Mouse (Mus musculus): Measurements from ENCODE around the gene Ddx19b. TPM values are rescaled to one million over a fixed set of nuclear protein-coding genes. Genes with fewer than 3 reads are reported as not detected.
"Not testable (repeated sequence)": the region's sequence is repeated elsewhere in the genome, so short reads cannot be mapped to it uniquely, and the experiment has no call there.

Ddx19b gene
- polyA plus RNA-seq, 1 experiment, result 6.2 TPM

- no peak for DNase-seq (ENCODE audit: low spot score)
Measured at GRCm38 (mm10) chr8:110964666-110965065, 66.9 kb downstream of the Ddx19b start.

GRCm38 (mm10) chr8:110963051-110963450 lies 68.5 kb downstream of the Ddx19b start:
- DNase-seq (ENCODE audit: low spot score), result no peak

- no peak for DNase-seq (ENCODE audit: low spot score)
Measured at GRCm38 (mm10) chr8:110959906-110960305, 71.6 kb downstream of the Ddx19b start.

GRCm38 (mm10) chr8:110959071-110959780 lies 72.3 kb downstream of the Ddx19b start:
- DNase-seq (ENCODE audit: low spot score), result no peak

- not testable (repeated sequence) for DNase-seq (ENCODE audit: low spot score)
Measured at GRCm38 (mm10) chr8:110958553-110958952, 73.0 kb downstream of the Ddx19b start.

- no peak for DNase-seq (ENCODE audit: low spot score)
Measured at GRCm38 (mm10) chr8:110958135-110958534, 73.4 kb downstream of the Ddx19b start.

GRCm38 (mm10) chr8:110957471-110957870 lies 74.1 kb downstream of the Ddx19b start:
- DNase-seq (ENCODE audit: low spot score), result no peak

- DNase-seq (ENCODE audit: low spot score), result no peak
Measured at GRCm38 (mm10) chr8:110956619-110957450, 74.7 kb downstream of the Ddx19b start.

GRCm38 (mm10) chr8:110954776-110955175 lies 76.8 kb downstream of the Ddx19b start:
- no peak for DNase-seq (ENCODE audit: low spot score)

Other genes starting within 250 kb of the Ddx19b start
- 11.3 and 13.4 TPM in 2 replicates for gene Il34, start 225.8 kb downstream of the Ddx19b start, polyA plus RNA-seq (2012; rRNA removed)
- gene Cog4, start 185.2 kb downstream of the Ddx19b start, polyA plus RNA-seq (2012; rRNA removed), result 40.9 and 43.1 TPM in 2 replicates
- gene Sf3b3, start 185.0 kb downstream of the Ddx19b start, polyA plus RNA-seq (2012; rRNA removed), result 32.3 and 37.1 TPM in 2 replicates
- 9.4 and 9.8 TPM in 2 replicates for gene Fuk, start 129.3 kb downstream of the Ddx19b start, polyA plus RNA-seq (2012; rRNA removed)
- gene St3gal2, start 111.8 kb downstream of the Ddx19b start, polyA plus RNA-seq (2012; rRNA removed), result 20.2 and 25.4 TPM in 2 replicates
- 28.4 and 33.3 TPM in 2 replicates for gene Ddx19a, start 34.0 kb downstream of the Ddx19b start, polyA plus RNA-seq (2012; rRNA removed)
- gene Aars, start 1.4 kb upstream of the Ddx19b start, polyA plus RNA-seq (2012; rRNA removed), result 30.3 and 31.7 TPM in 2 replicates
- not detected in 2 replicates for gene Exosc6, start 24.6 kb upstream of the Ddx19b start, polyA plus RNA-seq (2012; rRNA removed)
- not detected in 2 replicates for gene Clec18a, start 60.7 kb upstream of the Ddx19b start, polyA plus RNA-seq (2012; rRNA removed)
- gene Pdpr, start 62.9 kb upstream of the Ddx19b start, polyA plus RNA-seq (2012; rRNA removed), result 11.2 and 14.7 TPM in 2 replicates
- 42.4 and 51.0 TPM in 2 replicates for gene Glg1, start 227.5 kb upstream of the Ddx19b start, polyA plus RNA-seq (2012; rRNA removed)

Data from urinary bladder, adult 2 months (tissue).